Mouse (Mus musculus): ENCODE measurements around the gene Fxyd3.

Gene Fxyd3

DNA sequence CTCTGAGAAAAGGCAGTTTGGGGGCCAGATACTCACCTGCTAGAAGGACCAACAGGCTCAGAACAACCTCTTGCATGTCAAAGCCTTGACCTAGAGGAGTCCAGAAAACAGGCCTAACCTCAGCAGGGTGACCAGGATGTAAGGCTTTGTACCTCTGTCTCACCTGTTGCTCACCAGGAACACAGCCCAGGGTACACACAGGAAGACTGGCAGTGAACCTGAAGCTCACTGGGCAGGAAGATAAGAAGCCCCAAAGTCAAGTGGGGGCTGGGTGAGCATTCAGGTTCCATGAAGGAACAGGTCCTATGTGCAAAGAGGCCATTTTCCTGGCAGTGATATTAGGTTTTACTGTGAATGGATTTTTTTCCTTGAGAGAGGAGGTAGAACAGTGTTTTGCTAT is 3.0 kb downstream of the Fxyd3 start:
- in situ Hi-C loops (cut with MseI, MboI): no loop called here

DNA sequence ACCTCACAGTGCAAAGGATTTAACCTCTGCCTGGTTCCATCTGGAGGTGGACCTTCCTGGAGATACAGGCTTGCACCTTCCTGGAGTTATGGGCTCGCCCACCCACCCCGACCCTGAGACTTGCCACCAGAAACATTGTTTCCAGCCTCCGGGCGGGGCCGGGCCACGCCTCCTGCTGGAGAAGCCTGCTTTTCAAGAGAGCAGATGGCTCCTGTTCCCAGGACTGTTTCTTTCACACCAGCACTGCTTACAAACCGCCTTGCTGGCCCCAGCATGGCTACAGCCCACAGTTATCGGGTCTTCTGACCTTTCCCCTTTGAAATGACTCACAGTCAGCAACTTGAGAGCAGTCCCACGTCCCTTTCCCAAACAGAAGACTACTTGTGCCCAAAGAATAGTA is 4.2 kb downstream of the Fxyd3 start:
- in situ Hi-C loops (cut with MseI, MboI): no loop called here

DNA sequence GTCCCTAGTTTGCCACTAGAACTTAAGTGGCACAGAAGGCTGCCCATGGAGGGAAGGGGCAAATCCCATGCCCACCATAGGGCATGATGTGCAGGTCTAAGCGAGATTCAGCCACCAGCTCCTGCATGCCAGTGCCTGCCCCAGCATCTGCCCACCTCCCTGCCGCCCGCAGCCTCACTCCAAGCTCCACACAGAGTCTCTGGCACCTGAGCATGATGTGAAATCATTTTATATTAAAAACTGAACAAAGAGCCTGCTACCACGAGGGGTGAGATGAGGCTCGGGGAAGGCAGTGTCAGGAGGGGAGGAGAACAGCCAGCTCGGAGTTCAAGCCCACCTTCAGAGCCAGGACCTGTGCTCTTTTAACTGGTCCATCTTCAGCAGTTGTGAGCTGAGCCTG is 6.2 kb downstream of the Fxyd3 start:
- in situ Hi-C loops (cut with MseI, MboI): no loop called here

DNA sequence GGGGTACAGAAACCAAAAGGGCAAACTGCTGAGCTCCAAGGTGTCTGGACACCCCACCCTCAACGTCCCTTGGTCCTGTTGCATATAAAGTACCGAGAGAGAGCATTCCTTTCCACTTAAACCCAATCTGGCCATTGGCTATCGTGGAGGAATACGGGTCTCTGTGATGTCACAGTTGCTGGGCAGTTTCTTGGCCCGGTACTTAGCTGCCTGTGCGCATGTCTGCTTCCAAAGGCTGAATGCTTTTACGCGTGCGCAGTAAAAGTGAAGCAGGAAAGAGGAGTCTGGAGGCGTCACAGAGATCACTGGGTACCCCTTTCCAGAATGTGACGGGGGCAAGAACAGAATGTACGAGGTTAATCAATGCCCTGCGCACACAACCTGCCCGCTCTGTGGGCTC is 7.0 kb downstream of the Fxyd3 start:
- in situ Hi-C loops (cut with MseI, MboI): no loop called here

DNA sequence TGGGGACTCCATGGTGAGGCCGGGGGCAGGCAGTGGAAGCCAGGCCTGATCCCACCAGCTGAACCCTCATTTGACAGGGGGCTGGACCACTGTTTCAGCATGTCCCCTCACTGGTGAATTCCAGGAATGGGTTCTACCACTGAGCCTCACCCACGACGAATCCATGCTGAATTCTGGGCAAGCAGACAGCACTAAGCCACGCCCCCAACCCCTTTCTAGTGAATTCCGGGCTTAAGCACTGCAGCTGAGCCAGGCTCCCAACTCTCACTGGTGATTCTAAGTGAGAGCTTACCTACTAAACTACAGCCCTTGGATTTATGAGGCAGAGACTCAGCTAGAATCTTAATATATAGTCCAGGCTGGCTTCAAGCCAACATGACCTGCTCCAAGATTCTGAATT is 8.7 kb downstream of the Fxyd3 start:
- in situ Hi-C loops (cut with MseI, MboI): no loop called here

DNA sequence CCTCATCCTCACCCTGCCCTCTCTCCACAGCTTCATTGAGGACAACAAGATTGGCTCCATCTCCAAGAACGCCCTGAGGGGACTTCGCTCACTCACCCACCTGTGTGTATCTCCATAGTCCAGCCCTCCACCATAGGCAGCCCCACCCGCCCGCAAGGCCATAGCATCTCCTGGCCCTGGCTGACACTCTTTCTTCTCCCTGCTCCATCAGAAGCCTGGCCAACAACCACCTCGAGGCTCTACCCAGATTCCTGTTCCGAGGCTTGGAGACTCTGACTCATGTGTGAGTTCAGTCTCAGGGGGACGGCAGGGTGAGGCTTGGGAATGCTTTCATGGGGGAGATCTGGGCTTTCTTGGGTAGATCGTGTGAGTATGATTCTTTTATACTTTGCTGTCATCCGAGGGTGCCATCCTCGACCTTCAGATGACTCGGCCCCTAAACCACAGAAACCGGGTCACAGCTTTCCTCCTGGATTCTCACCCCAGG is 13.4 kb downstream of the Fxyd3 start:
- in situ Hi-C loops (cut with MseI, MboI): no loop called here

DNA sequence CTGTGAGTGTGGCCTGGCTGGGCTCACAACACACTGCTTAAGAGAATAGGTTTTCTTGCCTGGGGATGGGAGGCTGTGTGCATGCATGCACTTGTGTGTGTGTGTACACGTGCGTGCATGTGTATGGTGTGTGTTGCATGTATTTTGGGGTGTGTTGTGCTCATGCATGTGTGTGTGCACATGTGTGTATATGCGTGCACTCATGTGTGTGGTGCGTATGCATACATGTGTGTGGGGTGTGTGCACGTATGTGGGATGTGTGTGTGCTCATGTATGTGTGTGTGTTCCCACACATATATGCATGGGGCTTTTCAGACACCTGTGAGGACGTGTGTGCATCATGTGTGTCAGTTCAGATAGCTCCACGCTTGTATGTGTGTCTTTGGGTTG is 15.9 kb downstream of the Fxyd3 start:
- in situ Hi-C loops (cut with MseI, MboI): no loop called here

DNA sequence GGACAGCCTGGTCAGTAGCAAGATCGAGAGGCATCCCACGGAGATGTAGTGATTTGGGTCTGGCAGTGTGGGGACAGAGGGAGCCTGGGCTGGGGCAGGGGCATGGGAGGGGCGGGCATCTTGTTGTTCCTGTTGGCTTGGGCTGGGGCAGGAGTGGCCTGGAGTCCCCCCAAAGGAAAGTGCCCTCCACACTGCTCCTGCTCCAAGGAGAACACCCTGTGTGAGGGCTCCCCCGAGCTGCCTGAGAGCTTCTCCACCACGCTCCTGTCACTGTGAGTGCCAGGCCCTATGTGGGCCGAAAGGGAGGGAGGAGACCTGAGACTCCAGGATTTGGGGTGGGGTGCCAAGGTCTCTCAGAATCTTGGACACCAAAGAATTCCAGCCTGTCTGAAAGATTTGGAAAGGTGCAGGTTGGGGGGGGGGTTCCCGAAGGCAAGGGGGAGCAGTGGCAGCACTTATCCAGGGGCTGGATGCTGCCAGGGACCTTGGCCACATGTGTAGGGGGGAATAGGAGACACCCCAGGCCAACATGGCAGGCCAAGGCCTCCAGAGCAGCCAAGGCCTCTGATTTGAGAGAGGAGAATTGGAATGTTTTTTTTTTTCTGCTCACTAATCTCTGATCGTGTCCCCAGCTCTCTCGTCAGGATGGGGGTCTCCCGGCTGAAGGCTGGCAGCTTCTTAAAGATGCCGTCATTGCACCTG is 16.4 kb downstream of the Fxyd3 start:
- in situ Hi-C loops (cut with MseI, MboI): loop anchor here (5.0 kb wide), 2 partner anchors 32 to 37 kb away; no protein-coding TSS in a partner anchor

DNA sequence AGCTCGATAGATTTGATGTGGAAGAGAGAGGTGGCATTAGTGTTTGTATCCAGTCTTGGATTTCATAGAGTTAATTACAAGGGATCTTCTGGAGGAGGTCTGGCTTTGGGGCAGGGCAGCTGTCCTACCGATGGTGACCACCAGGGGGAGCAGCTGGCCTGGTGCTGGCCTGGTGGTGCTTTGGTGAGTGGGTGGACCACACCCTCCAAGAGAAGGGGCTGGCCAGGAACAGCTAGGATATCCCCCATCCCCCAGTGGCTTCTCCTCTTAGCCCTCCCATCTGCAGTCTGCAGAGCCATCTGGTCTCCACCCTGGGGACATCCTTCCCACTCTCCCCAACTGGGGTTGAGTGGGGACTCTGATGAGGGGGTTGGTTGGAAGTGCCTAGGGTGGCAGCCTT is 17.4 kb downstream of the Fxyd3 start, which contains the start of gene Lgi4:
TSS of gene Lgi4 (plus strand) at position 235 of the 400 bp plus-strand sequence.
- in situ Hi-C loops (cut with MseI, MboI): loop anchor here (5.0 kb wide), 2 partner anchors 33 to 38 kb away; no protein-coding TSS in a partner anchor

DNA sequence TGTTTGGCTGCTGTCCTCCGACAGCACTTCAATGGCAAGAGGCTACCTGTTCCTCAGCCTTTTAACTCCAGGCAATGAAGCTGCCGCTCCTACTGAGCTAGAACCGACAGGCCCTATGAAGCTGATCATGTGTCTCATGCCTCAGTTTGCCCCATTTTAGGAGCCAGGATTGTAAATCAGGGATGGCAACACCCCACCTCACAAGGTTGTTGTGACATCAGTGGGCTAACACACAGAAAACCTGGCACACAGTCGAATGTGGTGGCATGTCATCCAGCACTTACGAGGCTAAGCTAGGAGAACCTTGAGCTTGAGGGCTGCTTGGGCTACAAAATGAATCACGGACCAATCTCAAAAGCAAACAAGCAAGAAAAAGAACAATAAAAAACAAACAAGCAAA is 18.3 kb downstream of the Fxyd3 start:
- in situ Hi-C loops (cut with MseI, MboI): loop anchor here (5.0 kb wide), 2 partner anchors 34 to 39 kb away; no protein-coding TSS in a partner anchor

DNA sequence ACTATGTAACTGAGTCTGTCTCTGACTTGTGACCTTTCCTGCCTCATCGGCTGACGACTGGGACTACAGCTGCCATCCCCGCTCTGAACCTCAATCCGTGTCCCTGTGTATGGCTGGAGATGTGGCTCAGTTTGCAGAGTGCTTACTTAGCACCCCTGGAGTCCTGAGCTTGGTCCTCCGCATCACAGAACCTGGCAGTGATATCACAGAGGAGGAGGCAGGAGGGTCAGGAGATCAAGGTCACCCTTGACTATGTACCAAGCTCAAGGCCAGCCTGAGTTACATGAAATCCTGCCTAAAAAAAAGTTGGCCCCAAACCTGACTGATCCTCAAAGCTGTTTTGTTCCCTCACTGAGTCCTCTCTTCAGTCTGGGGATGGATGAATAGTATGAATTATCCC is 18.8 kb downstream of the Fxyd3 start:
- in situ Hi-C loops (cut with MseI, MboI): loop anchor here (5.0 kb wide), 2 partner anchors 35 to 40 kb away; no protein-coding TSS in a partner anchor

DNA sequence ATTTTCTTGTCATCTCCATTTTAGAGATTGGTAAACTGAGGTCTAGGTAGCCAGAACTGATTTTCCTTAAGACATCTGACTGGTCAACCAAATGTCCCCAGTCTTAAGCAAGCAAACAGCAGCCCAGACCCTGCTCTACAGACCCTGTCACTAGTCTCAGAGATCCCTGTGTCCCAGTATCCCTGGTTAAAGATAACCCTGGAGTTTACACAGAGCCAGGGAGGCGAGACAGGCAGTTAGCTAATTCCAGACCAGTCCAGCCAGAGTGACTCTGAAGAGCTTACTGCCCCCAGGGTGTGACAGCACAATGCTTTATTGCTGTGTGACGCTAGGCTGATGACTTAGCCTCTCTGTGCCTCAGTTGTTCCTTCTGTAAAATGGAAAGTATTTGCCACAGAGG is 19.4 kb downstream of the Fxyd3 start, which contains the start of gene Fxyd1:
TSS of gene Fxyd1 (minus strand) at position 129 of the 400 bp plus-strand sequence.
- in situ Hi-C loops (cut with MseI, MboI): loop anchor here (5.0 kb wide), 2 partner anchors 35 to 40 kb away; no protein-coding TSS in a partner anchor

DNA sequence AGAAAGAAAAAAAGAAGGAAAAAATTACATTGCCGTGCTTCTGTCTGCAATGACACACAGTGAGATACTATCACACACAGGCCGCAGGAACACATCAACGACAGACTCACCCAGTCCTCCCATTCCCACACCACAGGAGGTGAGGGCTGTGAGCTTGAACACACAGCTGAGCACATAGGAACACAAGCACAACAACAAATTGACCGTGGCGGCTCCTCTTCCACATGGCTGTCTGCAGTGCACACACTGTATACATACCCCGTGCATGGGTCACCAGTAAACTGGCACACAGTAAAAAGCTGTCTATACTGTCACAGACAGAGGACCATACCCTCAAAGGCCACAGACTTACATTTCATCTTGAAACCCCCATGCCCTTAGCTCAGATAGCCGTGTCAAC is 20.1 kb downstream of the Fxyd3 start:
- in situ Hi-C loops (cut with MseI, MboI): loop anchor here (5.0 kb wide), 2 partner anchors 36 to 41 kb away; no protein-coding TSS in a partner anchor

DNA sequence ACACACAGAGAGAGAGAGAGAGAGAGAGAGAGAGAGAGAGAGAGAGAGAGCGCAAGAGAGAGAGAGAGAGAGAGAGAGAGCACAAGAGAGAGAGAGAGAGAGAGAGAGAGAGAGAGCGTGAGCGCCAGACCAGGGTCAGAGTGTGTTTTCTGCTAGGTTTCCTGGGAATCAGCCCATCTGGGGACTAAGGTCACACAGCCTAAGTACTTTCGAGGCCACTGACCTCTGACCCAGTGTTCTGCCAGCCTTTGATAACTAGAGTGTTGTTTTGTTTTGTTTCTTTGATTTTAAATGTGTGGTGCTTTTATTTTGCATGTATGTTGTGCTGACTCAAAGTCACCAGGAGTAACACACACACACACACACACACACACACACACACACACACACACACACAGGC is 20.6 kb downstream of the Fxyd3 start:
- in situ Hi-C loops (cut with MseI, MboI): loop anchor here (5.0 kb wide), 2 partner anchors 36 to 41 kb away; no protein-coding TSS in a partner anchor

DNA sequence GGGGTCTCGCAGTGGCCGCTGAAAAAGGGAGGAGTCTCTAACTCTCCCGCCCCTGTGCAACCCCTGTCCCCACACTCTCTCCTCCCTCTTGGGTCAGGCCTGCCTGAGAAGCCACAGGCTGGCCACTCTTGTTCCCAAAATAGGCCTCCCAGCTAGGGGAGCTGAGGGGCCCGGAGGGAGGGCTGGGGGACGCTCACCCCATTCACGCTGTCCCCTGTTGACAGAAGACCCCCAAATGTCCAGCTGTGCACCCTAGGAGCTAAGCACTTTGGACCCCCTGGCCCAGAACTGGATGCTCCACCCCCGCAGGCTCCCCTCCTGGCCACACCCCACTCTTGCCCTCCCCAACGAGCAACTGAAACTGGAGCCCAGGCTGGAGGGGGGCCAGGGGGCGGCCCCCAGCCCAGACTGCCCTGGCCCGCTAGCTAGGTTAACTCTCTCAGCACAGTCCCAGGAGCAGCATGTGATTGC is 21.1 kb downstream of the Fxyd3 start:
- in situ Hi-C loops (cut with MseI, MboI): loop anchor here (5.0 kb wide), 2 partner anchors 37 to 42 kb away; no protein-coding TSS in a partner anchor

DNA sequence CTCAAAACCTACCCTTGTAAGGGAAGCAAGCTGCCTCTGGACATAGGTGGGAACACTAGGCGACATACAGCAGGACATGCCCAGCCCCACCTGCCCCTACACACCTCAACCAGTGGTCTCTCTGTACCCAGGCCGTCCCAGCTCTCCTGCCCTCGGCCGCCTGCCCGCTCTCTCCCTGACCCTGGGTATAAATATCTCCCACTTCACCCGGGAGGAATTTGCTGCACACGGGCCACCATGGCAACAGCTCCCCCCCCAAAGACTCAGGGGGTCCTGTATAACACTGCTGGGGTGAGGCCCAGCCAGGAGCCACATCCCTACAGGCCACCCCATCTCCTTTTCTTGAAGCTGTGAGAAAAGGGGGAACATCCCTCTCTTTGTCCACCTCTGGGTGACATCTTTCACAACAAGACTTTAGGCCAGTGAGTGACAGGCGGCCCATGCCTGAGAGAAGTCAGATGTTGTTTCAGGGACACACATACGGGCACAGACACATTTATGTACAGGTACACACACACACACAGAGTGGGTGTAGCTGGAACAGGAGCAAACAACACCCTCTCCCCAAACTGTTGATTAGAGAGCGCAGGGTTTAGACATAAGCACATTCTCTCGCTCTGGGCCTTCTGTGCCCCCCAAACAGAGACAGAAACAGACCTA is 21.7 kb downstream of the Fxyd3 start:
- in situ Hi-C loops (cut with MseI, MboI): loop anchor here (5.0 kb wide), 2 partner anchors 38 to 43 kb away; no protein-coding TSS in a partner anchor

DNA sequence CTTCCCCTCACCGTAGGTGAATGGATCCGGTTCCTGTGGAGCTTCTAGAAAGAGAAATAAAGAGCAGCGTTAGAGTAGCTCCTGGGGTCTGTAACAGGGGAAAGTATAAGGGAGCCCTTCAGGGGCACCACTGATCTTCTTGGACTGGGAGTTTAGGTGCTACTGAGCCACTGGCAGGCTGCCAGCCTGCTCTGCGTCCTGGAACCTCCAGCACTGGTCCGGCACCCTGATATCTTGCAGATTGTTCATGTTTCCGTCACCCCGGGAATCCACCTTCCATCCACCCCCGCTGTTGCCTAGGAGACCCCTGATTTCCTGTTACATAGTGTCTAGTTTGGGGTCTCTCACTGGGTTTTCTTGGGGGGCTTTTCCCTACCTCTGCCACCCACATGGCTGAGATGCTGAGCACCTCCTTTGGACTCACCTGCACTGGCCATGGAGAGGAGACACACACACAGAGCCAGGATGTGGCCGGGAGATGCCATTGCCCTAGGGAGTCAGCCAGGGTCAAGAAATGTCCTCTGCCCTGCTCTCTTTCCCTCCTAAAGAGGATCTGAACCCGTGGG is 22.5 kb downstream of the Fxyd3 start:
- in situ Hi-C loops (cut with MseI, MboI): no loop called here

DNA sequence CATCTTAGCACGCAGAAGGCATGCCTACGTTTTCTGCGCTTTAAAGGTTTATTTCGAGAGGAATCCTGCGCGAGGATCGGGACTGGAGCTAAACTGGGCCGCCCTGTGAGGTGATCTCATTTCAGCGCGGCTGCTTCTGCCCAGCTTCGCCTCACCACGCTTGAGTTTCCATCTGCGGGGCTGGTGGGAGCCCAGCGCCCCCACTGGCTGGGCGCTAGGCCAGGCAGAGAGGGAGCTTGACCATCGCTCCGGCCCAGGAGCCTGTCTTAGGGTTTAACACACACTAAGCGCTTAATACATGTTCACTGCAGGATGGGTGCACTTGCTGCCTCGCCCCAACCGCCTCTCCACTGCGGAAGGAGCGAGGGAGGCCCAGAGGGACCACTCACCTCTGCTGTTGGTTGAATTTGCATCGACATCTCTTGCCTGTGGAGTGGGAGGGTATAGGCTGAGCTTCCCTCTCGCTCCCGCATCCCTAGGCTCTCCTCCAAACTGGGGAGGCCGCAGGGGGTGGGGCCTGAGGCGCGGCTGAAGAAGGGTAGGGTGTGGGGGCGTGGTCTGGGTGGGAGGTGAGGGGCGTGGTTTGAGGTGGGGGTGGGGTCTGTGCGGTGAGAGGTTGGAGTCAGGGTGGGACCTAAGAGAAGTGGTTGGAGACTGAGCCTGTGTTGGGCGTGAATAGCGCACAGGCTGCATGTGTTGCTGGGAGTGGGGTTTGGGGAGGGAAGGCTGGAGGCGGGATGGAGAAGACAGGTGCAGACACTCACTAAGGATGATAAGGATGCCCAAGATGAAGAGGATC is 23.7 kb downstream of the Fxyd3 start:
- in situ Hi-C loops (cut with MseI, MboI): no loop called here

DNA sequence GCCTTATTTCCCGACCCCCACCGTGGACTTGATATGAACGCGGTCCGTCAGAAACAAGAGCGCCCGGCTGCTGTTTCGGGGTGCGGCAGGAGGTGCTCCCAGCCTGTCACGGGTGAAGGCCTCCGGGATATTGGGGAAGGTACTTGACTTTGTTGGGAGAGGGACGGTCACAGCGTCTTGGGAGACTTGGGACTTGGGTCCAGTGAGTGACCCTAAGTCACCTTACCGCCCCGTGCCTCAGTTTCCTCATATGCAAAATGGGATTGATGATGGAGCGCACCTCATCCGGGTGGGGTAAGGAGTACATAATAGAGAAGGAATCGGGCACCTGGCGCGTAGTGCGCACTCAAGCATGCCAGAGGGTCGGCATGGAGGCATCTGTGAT is 24.3 kb downstream of the Fxyd3 start:
- in situ Hi-C loops (cut with MseI, MboI): no loop called here

DNA sequence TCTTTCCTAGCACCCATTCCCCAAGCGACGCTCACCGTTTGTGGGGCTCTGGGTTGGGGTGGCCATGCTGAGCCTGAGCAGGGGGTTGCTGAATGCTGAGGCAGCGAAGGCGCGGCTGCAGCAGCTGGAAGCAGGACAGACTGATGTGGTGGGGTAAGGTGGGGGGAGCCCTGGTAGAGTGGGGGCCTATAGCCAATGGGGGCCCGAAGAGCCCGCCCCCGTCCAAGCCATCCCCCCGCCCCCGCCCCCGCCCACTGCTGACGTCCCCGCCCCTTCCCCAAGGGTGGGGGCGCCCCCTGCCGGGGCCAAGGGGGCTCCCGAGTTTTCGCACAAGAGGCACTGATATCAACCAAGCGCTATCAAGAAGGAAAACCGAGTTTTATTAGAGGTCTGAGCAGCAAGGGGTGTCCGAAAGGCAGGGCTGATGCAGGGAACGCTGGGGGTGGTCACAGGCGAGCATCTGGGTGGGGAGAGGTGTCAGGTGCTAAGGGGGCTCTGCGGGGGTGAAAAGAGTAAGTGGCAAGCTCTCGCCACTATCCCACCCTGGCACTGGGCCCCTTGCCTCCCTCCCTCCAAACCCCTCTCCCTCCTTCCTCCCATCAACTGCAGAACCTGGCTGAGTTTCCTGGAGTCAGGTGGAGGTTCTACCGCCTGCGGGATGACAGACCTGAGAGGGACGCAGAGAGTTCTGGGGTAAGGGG is 25.0 kb downstream of the Fxyd3 start, which contains the start of gene Fxyd7:
TSS of gene Fxyd7 (minus strand) at position 147 of the 701 bp plus-strand sequence.
- in situ Hi-C loops (cut with MseI, MboI): no loop called here

All from mouse trophoblast stem cell (cell line).